Mouse (Mus musculus): ENCODE results near the gene Prpf18. TPM values are rescaled to one million over a fixed set of nuclear protein-coding genes. Genes with fewer than 3 reads are reported as not detected.

Prpf18 gene
- 10 to 100 TPM; 50.3 to 52.5 TPM for total RNA-seq (2021)
- long read RNA-seq, experiment 1, transcript Prpf18-201 (10 exons, 3,522 nt), result major isoform, 10 of 52 reads
- long read RNA-seq, experiment 1, partial matches to known transcripts, result 2 of 52 reads
- long read RNA-seq, experiment 1, other reads (novel, unspliced or antisense), result 40 of 52 reads
- long read RNA-seq, experiment 2, transcript Prpf18-201 (10 exons, 3,522 nt), result major isoform, 7 of 29 reads
- long read RNA-seq, experiment 2, partial matches to known transcripts, result 2 of 29 reads
- long read RNA-seq, experiment 2, other reads (novel, unspliced or antisense), result 20 of 29 reads

- peak within 1 kb of the TSS; percentile 94 for H3K4me3 ChIP-seq
- intact Hi-C loops (cut with DNase I), result loop anchor here (2.0 to 5.0 kb wide), 3 partner anchors 66 to 213 kb away; partner anchors contain the start of gene Bend7
- peak; percentile 94 for TF ChIP-seq CTCF (IDR thresholded peaks at IDR 0.05)
- peak; percentile 88 to 90 for DNase-seq (ENCODE audit: extremely low spot score in 1 of 2, low spot score in 2 of 2)
- H3K27ac ChIP-seq, result peak within 1 kb of the TSS; percentile 94
These were observed at the start of gene Prpf18 for GRCm38 (mm10) chr2:4651500-4652285. TSS of gene Prpf18 (minus strand) at chr2:4652113.

GRCm38 (mm10) chr2:4679886-4680285, 28.0 kb upstream of the Prpf18 start:
- H3K4me3 ChIP-seq, result no peak overlapping the region
- intact Hi-C loops (cut with DNase I), result no loop called here
- no peak overlapping the region for H3K27ac ChIP-seq
- no peak for DNase-seq (ENCODE audit: extremely low spot score in 1 of 2, low spot score in 2 of 2)
- no peak for TF ChIP-seq CTCF (IDR thresholded peaks at IDR 0.05)

GRCm38 (mm10) chr2:4671636-4672035, 19.7 kb upstream of the Prpf18 start:
- H3K4me3 ChIP-seq, result no peak overlapping the region
- DNase-seq (ENCODE audit: extremely low spot score in 1 of 2, low spot score in 2 of 2), result no peak
- intact Hi-C loops (cut with DNase I), result no loop called here
- no peak overlapping the region for H3K27ac ChIP-seq
- no peak for TF ChIP-seq CTCF (IDR thresholded peaks at IDR 0.05)

- no peak for DNase-seq (ENCODE audit: extremely low spot score in 1 of 2, low spot score in 2 of 2)
- intact Hi-C loops (cut with DNase I), result no loop called here
- no peak for TF ChIP-seq CTCF (IDR thresholded peaks at IDR 0.05)
- no peak overlapping the region for H3K4me3 ChIP-seq
- H3K27ac ChIP-seq, result no peak overlapping the region
These were observed 17.8 kb upstream of the Prpf18 start for GRCm38 (mm10) chr2:4669701-4670100.

GRCm38 (mm10) chr2:4668626-4669025, 16.7 kb upstream of the Prpf18 start:
- no peak overlapping the region for H3K4me3 ChIP-seq
- no peak overlapping the region for H3K27ac ChIP-seq
- intact Hi-C loops (cut with DNase I), result no loop called here
- TF ChIP-seq CTCF (IDR thresholded peaks at IDR 0.05), result no peak
- no peak for DNase-seq (ENCODE audit: extremely low spot score in 1 of 2, low spot score in 2 of 2)

GRCm38 (mm10) chr2:4660677-4661076, 8.8 kb upstream of the Prpf18 start:
- TF ChIP-seq CTCF (IDR thresholded peaks at IDR 0.05), result no peak
- intact Hi-C loops (cut with DNase I), result no loop called here
- no peak for DNase-seq (ENCODE audit: extremely low spot score in 1 of 2, low spot score in 2 of 2)
- Histone ChIP-seq H3K4me3 (no peak overlapping the region), H3K27ac (no peak overlapping the region)

- no peak overlapping the region for H3K4me3 ChIP-seq
- intact Hi-C loops (cut with DNase I), result loop anchor here (5.0 kb wide), 1 partner anchor 68 kb away; the partner anchor contains the start of gene Bend7
- TF ChIP-seq CTCF (IDR thresholded peaks at IDR 0.05), result no peak
- no peak for DNase-seq (ENCODE audit: extremely low spot score in 1 of 2, low spot score in 2 of 2)
- H3K27ac ChIP-seq, result no peak overlapping the region
These were observed 2.3 kb downstream of the Prpf18 start for GRCm38 (mm10) chr2:4649646-4650045.

- TF ChIP-seq CTCF (IDR thresholded peaks at IDR 0.05), result no peak
- DNase-seq (ENCODE audit: extremely low spot score in 1 of 2, low spot score in 2 of 2), result no peak
- intact Hi-C loops (cut with DNase I), result no loop called here
- no peak overlapping the region for H3K4me3 ChIP-seq
- H3K27ac ChIP-seq, result no peak overlapping the region
These were observed 3.8 kb downstream of the Prpf18 start for GRCm38 (mm10) chr2:4648094-4648493.

GRCm38 (mm10) chr2:4645066-4645465, 6.8 kb downstream of the Prpf18 start:
- intact Hi-C loops (cut with DNase I), result no loop called here

GRCm38 (mm10) chr2:4638189-4638588, 13.7 kb downstream of the Prpf18 start:
- DNase-seq (ENCODE audit: extremely low spot score in 1 of 2, low spot score in 2 of 2), result no peak
- Histone ChIP-seq H3K27ac (no peak overlapping the region), H3K4me3 (no peak overlapping the region)
- intact Hi-C loops (cut with DNase I), result no loop called here
- TF ChIP-seq CTCF (IDR thresholded peaks at IDR 0.05), result no peak

More at GRCm38 (mm10) chr2:4645066-4645465, 6.8 kb downstream of the Prpf18 start:
- no peak for DNase-seq (ENCODE audit: extremely low spot score in 1 of 2, low spot score in 2 of 2)
- TF ChIP-seq CTCF (IDR thresholded peaks at IDR 0.05), result no peak; the same call in 1 of the 2 replicates
- no peak overlapping the region for H3K27ac ChIP-seq
- H3K4me3 ChIP-seq, result no peak overlapping the region

- Histone ChIP-seq H3K4me3 (no peak overlapping the region), H3K27ac (no peak overlapping the region)
- intact Hi-C loops (cut with DNase I), result no loop called here
- TF ChIP-seq CTCF (IDR thresholded peaks at IDR 0.05), result no peak
- DNase-seq (ENCODE audit: extremely low spot score in 1 of 2, low spot score in 2 of 2), result no peak
These were observed 15.3 kb downstream of the Prpf18 start for GRCm38 (mm10) chr2:4636656-4637055.

GRCm38 (mm10) chr2:4635804-4636203, 16.1 kb downstream of the Prpf18 start:
- H3K27ac ChIP-seq, result no peak overlapping the region
- no peak for DNase-seq (ENCODE audit: extremely low spot score in 1 of 2, low spot score in 2 of 2)
- TF ChIP-seq CTCF (IDR thresholded peaks at IDR 0.05), result peak; percentile 52
- H3K4me3 ChIP-seq, result no peak overlapping the region
- intact Hi-C loops (cut with DNase I), result no loop called here

Measured in left cerebral cortex, adult 2 months (tissue).